Mouse (Mus musculus) testis, adult 2 months (tissue): Measurements from ENCODE around the gene Mcf2l.

Experiments
- CTCF ChIP-seq: fragments of 200-500 bp; IDR thresholded peaks from 2 replicates; pipeline ENCODE4 v1.5.1; 2012; ENCODE audit warnings: low read depth, mild to moderate bottlenecking, inconsistent platforms, low read length, moderate library complexity; ENCODE audit not compliant: control insufficient read depth, insufficient read depth, insufficient replicate concordance
- POLR2A ChIP-seq: fragments of 200-500 bp; IDR thresholded peaks from 2 replicates; pipeline ENCODE4 v1.6.1; 2012; ENCODE audit warnings: low read depth, mild to moderate bottlenecking, inconsistent platforms, low read length, moderate library complexity; ENCODE audit not compliant: control insufficient read depth

DNA sequence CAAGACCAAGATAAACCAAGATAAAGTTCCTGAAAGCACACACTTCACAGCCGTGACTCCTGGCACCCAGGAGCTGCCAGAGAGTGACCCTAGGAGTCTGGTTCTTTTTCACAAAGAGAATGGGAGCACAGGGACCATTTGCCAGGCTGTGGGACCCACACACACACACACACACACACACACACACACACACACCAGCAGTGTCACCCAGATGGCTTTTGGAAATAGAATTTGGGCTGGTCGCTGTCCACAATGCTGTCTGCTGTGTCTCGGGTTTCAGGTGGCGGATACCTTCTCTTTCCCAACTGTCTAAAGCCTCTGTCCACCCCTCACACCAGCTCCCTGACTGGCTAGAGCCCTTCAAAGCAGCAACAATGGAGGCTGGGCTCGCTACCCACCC is 120.9 kb downstream of the Mcf2l start:
- TF ChIP-seq POLR2A: no peak
- TF ChIP-seq CTCF: no peak
